Mouse (Mus musculus): Measurements from ENCODE around the gene Cacul1. TPM values are rescaled to one million over a fixed set of nuclear protein-coding genes. Genes with fewer than 3 reads are reported as not detected.
A peak's percentile ranks its signal among the peaks of the same experiment; 100 is the strongest.

The Cacul1 gene
- polyA plus RNA-seq, 1 experiment, result 84.8 TPM

DNA sequence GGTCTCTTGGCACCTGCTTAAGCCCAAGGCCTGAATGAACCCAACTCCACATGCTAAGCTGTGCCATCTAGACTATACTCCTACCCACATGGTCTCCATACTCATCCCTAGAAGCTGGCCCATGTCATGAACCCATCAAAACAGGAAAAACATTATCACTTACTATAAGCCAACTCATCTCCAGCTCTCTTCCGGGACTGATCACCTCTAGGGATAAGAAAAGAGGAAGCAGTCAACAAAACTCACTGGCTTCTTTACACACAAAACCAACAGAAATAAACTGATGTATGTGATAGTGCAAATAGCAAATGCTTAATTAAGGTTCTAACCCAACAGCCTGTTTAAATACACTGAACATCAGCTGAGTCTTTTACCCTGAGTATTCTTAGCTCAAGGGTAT is 51.5 kb downstream of the Cacul1 start:
- TF ChIP-seq POLR2A (IDR thresholded peaks at IDR 0.05; ENCODE audit: control insufficient read depth, low read depth, low read length), result no peak
- TF ChIP-seq CTCF (IDR thresholded peaks at IDR 0.05; ENCODE audit: control insufficient read depth, insufficient read depth, insufficient replicate concordance, low read depth, low read length), result no peak
- Histone ChIP-seq H3K27ac (ENCODE audit: control insufficient read depth, insufficient read depth, low read depth, low read length) (no peak overlapping the region), H3K27me3 (ENCODE audit: control insufficient read depth, insufficient read depth, low read length) (no peaks in the 10 kb centered on the region), H3K36me3 (ENCODE audit: control insufficient read depth, insufficient read depth, low read length) (no peaks in the 10 kb centered on the region; the same call in 1 of the 2 replicates), H3K4me1 (ENCODE audit: control insufficient read depth, insufficient read depth, low read length) (no peaks in the 10 kb centered on the region), H3K4me3 (ENCODE audit: control insufficient read depth, low read depth, low read length) (no peak overlapping the region)

DNA sequence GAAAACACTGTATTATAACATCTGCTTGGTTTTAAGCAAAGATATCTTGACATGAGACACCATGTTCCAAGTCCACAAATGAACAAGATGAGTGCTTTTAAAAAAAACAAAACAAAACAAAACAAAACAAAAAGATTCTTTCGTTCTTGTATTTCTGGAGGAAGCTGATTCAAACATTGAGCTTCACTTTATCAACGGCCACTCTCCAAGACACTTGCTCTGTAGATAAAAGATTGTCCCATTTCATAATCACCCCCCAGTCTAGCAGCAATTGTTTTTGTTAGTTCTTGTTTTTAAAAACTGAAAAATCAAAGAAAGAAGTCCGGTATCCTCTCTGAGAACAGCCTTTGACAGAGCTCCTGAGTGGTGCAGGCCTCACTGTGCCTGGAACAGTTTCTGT is 52.2 kb downstream of the Cacul1 start:
- Histone ChIP-seq H3K27me3 (ENCODE audit: control insufficient read depth, insufficient read depth, low read length) (no peaks in the 10 kb centered on the region), H3K4me1 (ENCODE audit: control insufficient read depth, insufficient read depth, low read length) (no peaks in the 10 kb centered on the region), H3K4me3 (ENCODE audit: control insufficient read depth, low read depth, low read length) (no peak overlapping the region), H3K36me3 (ENCODE audit: control insufficient read depth, insufficient read depth, low read length) (no peaks in the 10 kb centered on the region), H3K27ac (ENCODE audit: control insufficient read depth, insufficient read depth, low read depth, low read length) (no peak overlapping the region)
- TF ChIP-seq CTCF (IDR thresholded peaks at IDR 0.05; ENCODE audit: control insufficient read depth, insufficient read depth, insufficient replicate concordance, low read depth, low read length) (no peak), POLR2A (IDR thresholded peaks at IDR 0.05; ENCODE audit: control insufficient read depth, low read depth, low read length) (no peak)

DNA sequence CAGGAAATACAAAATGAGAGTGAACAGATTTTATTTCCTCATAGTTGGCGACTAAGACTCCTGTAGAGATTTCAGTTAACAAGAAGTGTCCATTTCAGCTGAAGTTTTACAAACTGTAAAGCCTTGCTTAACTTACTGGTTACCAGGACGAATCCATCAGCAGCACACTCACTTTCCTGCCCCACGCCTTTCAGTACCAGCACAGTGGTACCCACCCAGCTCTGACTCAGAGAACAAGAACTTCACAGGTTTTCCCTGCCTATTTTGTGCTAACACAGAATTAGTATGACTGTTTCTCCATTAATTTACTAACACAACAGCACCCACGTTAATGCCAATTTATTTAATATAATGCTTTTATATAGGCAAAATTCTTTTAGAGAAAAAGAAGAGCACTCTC is 53.9 kb downstream of the Cacul1 start:
- no peak for TF ChIP-seq POLR2A (IDR thresholded peaks at IDR 0.05; ENCODE audit: control insufficient read depth, low read depth, low read length)
- TF ChIP-seq CTCF (IDR thresholded peaks at IDR 0.05; ENCODE audit: control insufficient read depth, insufficient read depth, insufficient replicate concordance, low read depth, low read length), result no peak
- no peak overlapping the region for H3K4me3 ChIP-seq (ENCODE audit: control insufficient read depth, low read depth, low read length)
- no peaks in the 10 kb centered on the region for H3K36me3 ChIP-seq (ENCODE audit: control insufficient read depth, insufficient read depth, low read length)
- no peaks in the 10 kb centered on the region for H3K27me3 ChIP-seq (ENCODE audit: control insufficient read depth, insufficient read depth, low read length)
- H3K4me1 ChIP-seq (ENCODE audit: control insufficient read depth, insufficient read depth, low read length), result no peaks in the 10 kb centered on the region
- H3K27ac ChIP-seq (ENCODE audit: control insufficient read depth, insufficient read depth, low read depth, low read length), result no peak overlapping the region

DNA sequence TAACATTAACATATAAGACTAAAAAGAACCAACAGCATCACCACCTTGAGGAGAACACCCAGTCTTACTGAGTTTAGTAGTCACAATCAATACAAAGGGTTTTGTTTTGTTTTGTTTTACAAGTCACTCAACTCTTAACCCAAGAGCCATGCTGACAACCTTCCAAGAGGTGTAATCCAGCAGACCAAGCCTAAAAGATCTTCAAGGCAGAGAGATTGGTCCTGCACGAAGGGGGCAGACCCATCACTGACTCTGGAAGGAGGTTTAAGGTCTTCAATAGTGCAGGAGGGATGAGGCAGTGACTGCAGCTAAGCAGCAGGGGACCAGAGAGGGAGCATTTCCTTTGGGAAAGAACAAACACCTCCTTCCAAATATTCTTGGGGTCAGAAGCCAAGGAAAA is 55.7 kb downstream of the Cacul1 start:
- no peak for TF ChIP-seq POLR2A (IDR thresholded peaks at IDR 0.05; ENCODE audit: control insufficient read depth, low read depth, low read length)
- TF ChIP-seq CTCF (IDR thresholded peaks at IDR 0.05; ENCODE audit: control insufficient read depth, insufficient read depth, insufficient replicate concordance, low read depth, low read length), result no peak
- Histone ChIP-seq H3K4me1 (ENCODE audit: control insufficient read depth, insufficient read depth, low read length) (no peaks in the 10 kb centered on the region), H3K27ac (ENCODE audit: control insufficient read depth, insufficient read depth, low read depth, low read length) (no peak overlapping the region), H3K27me3 (ENCODE audit: control insufficient read depth, insufficient read depth, low read length) (no peaks in the 10 kb centered on the region), H3K36me3 (ENCODE audit: control insufficient read depth, insufficient read depth, low read length) (no peaks in the 10 kb centered on the region), H3K4me3 (ENCODE audit: control insufficient read depth, low read depth, low read length) (no peak overlapping the region)

DNA sequence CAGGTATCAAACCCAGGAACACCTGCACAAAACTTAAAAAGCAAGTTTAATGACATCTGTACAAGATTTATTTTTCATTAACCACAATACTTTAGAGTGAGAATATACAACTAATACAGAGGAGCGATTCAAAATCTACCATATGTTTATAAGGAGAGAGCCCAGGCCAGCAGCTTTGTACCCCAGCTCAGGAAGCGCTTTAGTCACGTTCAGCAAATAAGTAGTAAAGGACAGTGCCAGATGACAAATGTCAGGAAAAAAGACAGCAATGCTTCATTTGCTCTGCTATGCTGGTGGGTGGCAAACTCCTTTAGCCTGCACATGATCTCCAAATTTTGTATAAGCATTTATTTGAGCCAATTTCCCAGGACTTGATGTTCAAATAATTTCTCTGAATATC is 56.1 kb downstream of the Cacul1 start:
- TF ChIP-seq CTCF (IDR thresholded peaks at IDR 0.05; ENCODE audit: control insufficient read depth, insufficient read depth, insufficient replicate concordance, low read depth, low read length) (no peak), POLR2A (IDR thresholded peaks at IDR 0.05; ENCODE audit: control insufficient read depth, low read depth, low read length) (no peak)
- Histone ChIP-seq H3K4me3 (ENCODE audit: control insufficient read depth, low read depth, low read length) (no peak overlapping the region), H3K4me1 (ENCODE audit: control insufficient read depth, insufficient read depth, low read length) (no peaks in the 10 kb centered on the region), H3K27me3 (ENCODE audit: control insufficient read depth, insufficient read depth, low read length) (no peaks in the 10 kb centered on the region), H3K36me3 (ENCODE audit: control insufficient read depth, insufficient read depth, low read length) (no peaks in the 10 kb centered on the region), H3K27ac (ENCODE audit: control insufficient read depth, insufficient read depth, low read depth, low read length) (no peak overlapping the region)

DNA sequence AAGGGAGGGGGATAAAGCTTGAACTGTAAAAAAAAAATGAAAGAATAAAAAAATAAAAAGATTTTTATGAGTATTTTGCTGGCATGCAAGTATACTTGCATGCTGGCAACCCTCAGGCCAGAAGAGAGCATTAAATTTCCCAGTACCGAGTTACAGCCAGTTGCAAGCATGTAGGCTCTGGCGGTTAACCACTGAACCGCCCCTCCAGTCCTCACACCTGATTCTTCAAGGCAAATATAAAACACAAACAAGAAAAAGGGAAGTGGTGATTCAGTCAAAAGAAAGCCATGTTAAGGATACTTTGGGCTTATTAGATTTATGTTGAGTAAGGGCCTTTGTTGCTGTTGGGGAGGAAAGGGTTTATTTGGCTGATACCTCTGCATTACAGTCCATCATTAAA is 60.7 kb downstream of the Cacul1 start:
- Histone ChIP-seq H3K27me3 (ENCODE audit: control insufficient read depth, insufficient read depth, low read length) (no peaks in the 10 kb centered on the region), H3K4me3 (ENCODE audit: control insufficient read depth, low read depth, low read length) (no peak overlapping the region), H3K4me1 (ENCODE audit: control insufficient read depth, insufficient read depth, low read length) (no peaks in the 10 kb centered on the region), H3K27ac (ENCODE audit: control insufficient read depth, insufficient read depth, low read depth, low read length) (no peak overlapping the region), H3K36me3 (ENCODE audit: control insufficient read depth, insufficient read depth, low read length) (no peaks in the 10 kb centered on the region)
- TF ChIP-seq POLR2A (IDR thresholded peaks at IDR 0.05; ENCODE audit: control insufficient read depth, low read depth, low read length) (no peak), CTCF (IDR thresholded peaks at IDR 0.05; ENCODE audit: control insufficient read depth, insufficient read depth, insufficient replicate concordance, low read depth, low read length) (no peak)

DNA sequence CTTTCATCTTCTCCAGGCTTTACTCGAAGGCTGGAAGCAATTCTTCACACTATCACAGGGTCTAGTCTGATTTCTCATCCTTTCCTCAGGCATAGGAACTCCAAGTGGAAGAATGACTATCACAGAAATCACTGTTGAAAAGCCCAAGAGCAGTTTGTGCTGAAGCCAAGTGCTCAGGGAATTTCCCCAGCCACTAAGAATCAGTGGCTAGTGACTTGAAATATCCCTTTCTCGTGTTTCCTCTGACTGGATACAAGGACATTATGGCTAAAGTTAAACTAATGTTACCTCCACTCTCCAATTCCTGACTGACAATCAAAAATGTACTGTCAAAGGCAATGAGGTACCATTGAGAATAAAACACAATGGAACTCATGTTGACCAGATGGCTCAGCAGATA is 65.8 kb downstream of the Cacul1 start:
- Histone ChIP-seq H3K4me3 (ENCODE audit: control insufficient read depth, low read depth, low read length) (no peak overlapping the region), H3K27ac (ENCODE audit: control insufficient read depth, insufficient read depth, low read depth, low read length) (no peak overlapping the region), H3K4me1 (ENCODE audit: control insufficient read depth, insufficient read depth, low read length) (no peaks in the 10 kb centered on the region), H3K36me3 (ENCODE audit: control insufficient read depth, insufficient read depth, low read length) (no peaks in the 10 kb centered on the region), H3K27me3 (ENCODE audit: control insufficient read depth, insufficient read depth, low read length) (no peaks in the 10 kb centered on the region)
- TF ChIP-seq POLR2A (IDR thresholded peaks at IDR 0.05; ENCODE audit: control insufficient read depth, low read depth, low read length) (no peak), CTCF (IDR thresholded peaks at IDR 0.05; ENCODE audit: control insufficient read depth, insufficient read depth, insufficient replicate concordance, low read depth, low read length) (no peak)

DNA sequence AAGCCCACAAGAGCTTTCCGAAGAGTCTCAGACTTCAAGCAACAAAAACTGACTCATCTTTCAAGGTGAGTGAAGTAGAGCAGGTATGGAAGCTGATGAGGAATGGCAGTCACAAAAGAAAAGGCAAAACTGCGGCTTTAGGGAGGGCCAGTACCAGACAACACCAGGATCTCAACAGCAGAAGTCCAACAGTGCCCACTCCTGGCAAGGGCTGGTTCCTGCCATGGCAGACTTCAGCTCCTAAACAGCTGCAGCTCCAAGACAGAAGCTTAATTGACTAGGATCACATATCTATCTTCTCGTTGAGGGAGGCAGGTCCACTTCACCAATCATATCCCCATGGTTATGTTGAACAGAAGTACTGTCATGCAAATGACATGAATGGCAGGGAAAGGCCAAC is 67.4 kb downstream of the Cacul1 start:
- Histone ChIP-seq H3K27ac (ENCODE audit: control insufficient read depth, insufficient read depth, low read depth, low read length) (no peak overlapping the region), H3K4me1 (ENCODE audit: control insufficient read depth, insufficient read depth, low read length) (no peaks in the 10 kb centered on the region), H3K36me3 (ENCODE audit: control insufficient read depth, insufficient read depth, low read length) (no peaks in the 10 kb centered on the region), H3K27me3 (ENCODE audit: control insufficient read depth, insufficient read depth, low read length) (no peaks in the 10 kb centered on the region), H3K4me3 (ENCODE audit: control insufficient read depth, low read depth, low read length) (no peak overlapping the region)
- no peak for TF ChIP-seq POLR2A (IDR thresholded peaks at IDR 0.05; ENCODE audit: control insufficient read depth, low read depth, low read length)
- TF ChIP-seq CTCF (IDR thresholded peaks at IDR 0.05; ENCODE audit: control insufficient read depth, insufficient read depth, insufficient replicate concordance, low read depth, low read length), result peak; percentile 36; the same call in 1 of the 2 replicates

All from testis, adult 2 months (tissue).